Mouse (Mus musculus): ENCODE results near the gene Capn8.

- TF ChIP-seq CTCF (IDR thresholded peaks at IDR 0.05; ENCODE audit: low read depth) (no peak), EP300 (IDR thresholded peaks at IDR 0.05; ENCODE audit: low read depth) (no peak)
Measured at GRCm38 (mm10) chr1:182518143-182518680, 46.6 kb upstream of the Capn8 start.

All from liver, embryonic 14.5 days (tissue).